Mouse (Mus musculus): ENCODE measurements around the gene Kdm6b. TPM values are rescaled to one million over a fixed set of nuclear protein-coding genes. Genes with fewer than 3 reads are reported as not detected.

Kdm6b gene
- polyA plus RNA-seq, 1 experiment from 2014 or later = 26.2 TPM

- no peak for ATAC-seq (replicated peaks; ENCODE audit: insufficient number of reproducible peaks, low FRiP score, low TSS enrichment, low read depth)
- H3K27ac ChIP-seq (replicated peaks; ENCODE audit: low read depth, low read length) = no peak overlapping the region
- H3K9me3 ChIP-seq (replicated peaks; ENCODE audit: control insufficient read depth, low read length) = no peaks in the 10 kb centered on the region
- peaks cover 38% of the 10 kb centered on the region for H3K36me3 ChIP-seq (replicated peaks; ENCODE audit: control insufficient read depth, insufficient read depth, low read depth, low read length)
- no peak overlapping the region for H3K4me2 ChIP-seq (ENCODE audit: low read depth, low read length)
- H3K27me3 ChIP-seq (ENCODE audit: control insufficient read depth, insufficient read depth, low read length) = no peaks in the 10 kb centered on the region
- no peak overlapping the region for H3K9ac ChIP-seq (replicated peaks; ENCODE audit: low read length)
- no peak for DNase-seq (ENCODE audit: low spot score)
- WGBS = 91% methylated on average over 16 of the region's 16 CpGs
- peaks cover 9% of the 10 kb centered on the region for H3K4me1 ChIP-seq (ENCODE audit: control insufficient read depth, insufficient read depth, low read length)
- H3K4me3 ChIP-seq (ENCODE audit: low read depth, low read length) = no peak overlapping the region
These were observed 6.4 kb downstream of the Kdm6b start for GRCm38 (mm10) chr11:69406867-69407723.

GRCm38 (mm10) chr11:69406282-69406681, 7.2 kb downstream of the Kdm6b start:
- Histone ChIP-seq H3K4me2 (ENCODE audit: low read depth, low read length) (no peak overlapping the region), H3K27me3 (ENCODE audit: control insufficient read depth, insufficient read depth, low read length) (no peaks in the 10 kb centered on the region), H3K36me3 (replicated peaks; ENCODE audit: control insufficient read depth, insufficient read depth, low read depth, low read length) (peaks cover 43% of the 10 kb centered on the region), H3K27ac (replicated peaks; ENCODE audit: low read depth, low read length) (no peak overlapping the region), H3K4me1 (ENCODE audit: control insufficient read depth, insufficient read depth, low read length) (peaks cover 3% of the 10 kb centered on the region; the same call in 1 of the 2 replicates), H3K9ac (replicated peaks; ENCODE audit: low read length) (no peak overlapping the region), H3K4me3 (ENCODE audit: low read depth, low read length) (no peak overlapping the region), H3K9me3 (replicated peaks; ENCODE audit: control insufficient read depth, low read length) (no peaks in the 10 kb centered on the region)
- ATAC-seq (replicated peaks; ENCODE audit: insufficient number of reproducible peaks, low FRiP score, low TSS enrichment, low read depth) (no peak), DNase-seq (ENCODE audit: low spot score) (no peak)
- WGBS = 86% methylated on average over 19 of the region's 19 CpGs

- peaks cover 43% of the 10 kb centered on the region for H3K36me3 ChIP-seq (replicated peaks; ENCODE audit: control insufficient read depth, insufficient read depth, low read depth, low read length)
- H3K4me3 ChIP-seq (ENCODE audit: low read depth, low read length) = no peak overlapping the region; the same call in 1 of the 2 replicates
- H3K4me2 ChIP-seq (ENCODE audit: low read depth, low read length) = no peak overlapping the region
- H3K27me3 ChIP-seq (ENCODE audit: control insufficient read depth, insufficient read depth, low read length) = no peaks in the 10 kb centered on the region
- 91% methylated on average over 24 of the region's 24 CpGs for WGBS
- no peak for DNase-seq (ENCODE audit: low spot score)
- H3K9ac ChIP-seq (replicated peaks; ENCODE audit: low read length) = no peak overlapping the region; the same call in 1 of the 2 replicates
- H3K4me1 ChIP-seq (ENCODE audit: control insufficient read depth, insufficient read depth, low read length) = peaks cover 3% of the 10 kb centered on the region; the same call in 1 of the 2 replicates
- ATAC-seq (replicated peaks; ENCODE audit: insufficient number of reproducible peaks, low FRiP score, low TSS enrichment, low read depth) = no peak
- H3K9me3 ChIP-seq (replicated peaks; ENCODE audit: control insufficient read depth, low read length) = no peaks in the 10 kb centered on the region
- H3K27ac ChIP-seq (replicated peaks; ENCODE audit: low read depth, low read length) = no peak overlapping the region
These were observed 7.9 kb downstream of the Kdm6b start for GRCm38 (mm10) chr11:69405397-69406200.

- H3K4me3 ChIP-seq (ENCODE audit: low read depth, low read length) = no peak overlapping the region
- H3K27me3 ChIP-seq (ENCODE audit: control insufficient read depth, insufficient read depth, low read length) = no peaks in the 10 kb centered on the region
- WGBS = 95% methylated on average over 22 of the region's 24 CpGs
- H3K27ac ChIP-seq (replicated peaks; ENCODE audit: low read depth, low read length) = no peak overlapping the region
- H3K36me3 ChIP-seq (replicated peaks; ENCODE audit: control insufficient read depth, insufficient read depth, low read depth, low read length) = peaks cover 43% of the 10 kb centered on the region
- peaks cover 3% of the 10 kb centered on the region; the same call in 1 of the 2 replicates for H3K4me1 ChIP-seq (ENCODE audit: control insufficient read depth, insufficient read depth, low read length)
- no peak for DNase-seq (ENCODE audit: low spot score)
- H3K9ac ChIP-seq (replicated peaks; ENCODE audit: low read length) = no peak overlapping the region
- no peak overlapping the region for H3K4me2 ChIP-seq (ENCODE audit: low read depth, low read length)
- no peak for ATAC-seq (replicated peaks; ENCODE audit: insufficient number of reproducible peaks, low FRiP score, low TSS enrichment, low read depth)
- H3K9me3 ChIP-seq (replicated peaks; ENCODE audit: control insufficient read depth, low read length) = no peaks in the 10 kb centered on the region
These were observed 8.7 kb downstream of the Kdm6b start for GRCm38 (mm10) chr11:69404595-69405396.

DNA sequence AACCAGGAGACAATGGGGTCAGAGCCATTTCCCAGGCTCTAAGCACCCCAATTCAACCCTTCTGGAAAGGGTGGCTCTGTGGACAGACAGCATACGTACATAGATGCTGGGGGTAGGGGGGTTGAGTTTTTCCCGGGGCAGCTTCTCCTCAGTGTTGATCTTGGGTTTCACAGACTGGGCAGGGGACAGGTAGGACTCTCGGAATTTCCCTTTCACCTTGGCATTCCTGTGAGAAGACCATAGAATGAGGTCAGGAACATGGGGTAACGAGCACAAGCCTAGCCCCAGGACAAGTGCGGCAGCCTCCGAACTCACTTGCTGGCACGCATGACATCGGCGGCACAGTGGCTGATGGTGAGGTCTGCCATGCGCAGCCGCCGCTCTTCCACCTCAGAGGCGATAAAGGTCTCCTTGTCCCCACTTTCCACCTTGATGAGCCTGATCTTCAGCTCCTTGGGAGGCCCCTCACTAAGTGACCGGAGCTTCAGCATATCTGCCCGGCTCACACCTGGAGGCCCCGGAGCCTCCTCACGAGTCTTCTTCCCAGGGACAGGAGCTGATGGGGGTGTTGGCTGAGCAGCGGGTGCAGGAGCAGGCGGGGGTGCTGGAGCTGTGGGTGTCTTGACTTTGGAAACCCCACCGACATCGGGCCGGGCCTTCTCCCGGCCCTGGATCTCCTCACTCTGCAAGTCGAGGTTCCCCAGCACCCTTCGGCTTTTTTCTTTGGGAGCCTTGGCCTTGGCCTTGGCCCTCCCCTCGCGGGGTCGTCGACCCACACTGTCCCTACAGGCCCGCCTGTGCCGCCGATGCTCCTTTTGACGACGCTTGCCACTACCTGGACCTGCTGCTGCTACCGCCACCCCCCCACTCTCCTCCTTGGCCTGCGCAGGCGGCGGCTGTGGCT, 9.5 kb downstream of the Kdm6b start:
- no peaks in the 10 kb centered on the region for H3K27me3 ChIP-seq (ENCODE audit: control insufficient read depth, insufficient read depth, low read length)
- peaks cover 3% of the 10 kb centered on the region; the same call in 1 of the 2 replicates for H3K4me1 ChIP-seq (ENCODE audit: control insufficient read depth, insufficient read depth, low read length)
- H3K27ac ChIP-seq (replicated peaks; ENCODE audit: low read depth, low read length) = no peak overlapping the region
- H3K36me3 ChIP-seq (replicated peaks; ENCODE audit: control insufficient read depth, insufficient read depth, low read depth, low read length) = peaks cover 43% of the 10 kb centered on the region
- no peaks in the 10 kb centered on the region for H3K9me3 ChIP-seq (replicated peaks; ENCODE audit: control insufficient read depth, low read length)
- 93% methylated on average over 38 of the region's 38 CpGs for WGBS
- H3K4me2 ChIP-seq (ENCODE audit: low read depth, low read length) = no peak overlapping the region
- no peak for ATAC-seq (replicated peaks; ENCODE audit: insufficient number of reproducible peaks, low FRiP score, low TSS enrichment, low read depth)
- no peak overlapping the region for H3K4me3 ChIP-seq (ENCODE audit: low read depth, low read length)
- no peak overlapping the region; the same call in 1 of the 2 replicates for H3K9ac ChIP-seq (replicated peaks; ENCODE audit: low read length)
- DNase-seq (ENCODE audit: low spot score) = no peak

GRCm38 (mm10) chr11:69401987-69402386, 11.5 kb downstream of the Kdm6b start:
- ATAC-seq (replicated peaks; ENCODE audit: insufficient number of reproducible peaks, low FRiP score, low TSS enrichment, low read depth) (no peak), DNase-seq (ENCODE audit: low spot score) (no peak)
- Histone ChIP-seq H3K4me2 (ENCODE audit: low read depth, low read length) (no peak overlapping the region), H3K4me1 (ENCODE audit: control insufficient read depth, insufficient read depth, low read length) (peaks cover 6% of the 10 kb centered on the region), H3K4me3 (ENCODE audit: low read depth, low read length) (no peak overlapping the region), H3K27ac (replicated peaks; ENCODE audit: low read depth, low read length) (no peak overlapping the region), H3K36me3 (replicated peaks; ENCODE audit: control insufficient read depth, insufficient read depth, low read depth, low read length) (peaks cover 37% of the 10 kb centered on the region), H3K9me3 (replicated peaks; ENCODE audit: control insufficient read depth, low read length) (no peaks in the 10 kb centered on the region), H3K9ac (replicated peaks; ENCODE audit: low read length) (no peak overlapping the region), H3K27me3 (ENCODE audit: control insufficient read depth, insufficient read depth, low read length) (no peaks in the 10 kb centered on the region)
- 81% methylated on average over 12 of the region's 12 CpGs for WGBS

DNA sequence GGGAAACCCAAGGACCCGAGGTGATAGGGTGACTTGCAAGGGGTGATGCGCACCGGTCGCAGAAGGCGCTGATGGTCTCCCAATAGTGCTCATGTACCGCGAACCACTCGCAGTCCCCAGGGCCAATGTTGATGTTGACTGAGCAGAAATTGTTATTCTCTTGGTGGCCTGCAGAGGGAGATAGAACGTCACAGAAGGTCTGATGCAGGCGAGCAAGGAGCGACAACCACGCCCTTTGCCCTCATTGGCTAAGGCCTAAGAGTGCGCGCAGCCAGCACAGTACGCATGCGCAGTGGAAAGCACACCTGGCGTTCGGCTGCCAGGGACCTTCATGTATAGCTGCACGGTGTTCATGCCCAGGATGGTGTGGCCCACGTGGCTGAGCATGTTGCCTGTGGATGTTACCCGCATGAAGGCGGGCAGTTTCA, 12.3 kb downstream of the Kdm6b start:
- no peaks in the 10 kb centered on the region for H3K9me3 ChIP-seq (replicated peaks; ENCODE audit: control insufficient read depth, low read length)
- ATAC-seq (replicated peaks; ENCODE audit: insufficient number of reproducible peaks, low FRiP score, low TSS enrichment, low read depth) = peak; percentile 24
- no peak overlapping the region for H3K9ac ChIP-seq (replicated peaks; ENCODE audit: low read length)
- peak; percentile 95 for DNase-seq (ENCODE audit: low spot score)
- no peak overlapping the region for H3K4me3 ChIP-seq (ENCODE audit: low read depth, low read length)
- H3K36me3 ChIP-seq (replicated peaks; ENCODE audit: control insufficient read depth, insufficient read depth, low read depth, low read length) = peaks cover 31% of the 10 kb centered on the region
- 19% methylated on average over 22 of the region's 22 CpGs for WGBS
- H3K27me3 ChIP-seq (ENCODE audit: control insufficient read depth, insufficient read depth, low read length) = no peaks in the 10 kb centered on the region
- H3K4me2 ChIP-seq (ENCODE audit: low read depth, low read length) = no peak overlapping the region
- no peak overlapping the region for H3K27ac ChIP-seq (replicated peaks; ENCODE audit: low read depth, low read length)
- H3K4me1 ChIP-seq (ENCODE audit: control insufficient read depth, insufficient read depth, low read length) = peaks cover 10% of the 10 kb centered on the region
